Mouse (Mus musculus): ENCODE data around the gene Syt2.

- TF ChIP-seq POLR2A (IDR thresholded peaks at IDR 0.05; ENCODE audit: extremely low read depth, insufficient read depth, low read length), result no peak
- no peak for TF ChIP-seq CTCF (IDR thresholded peaks at IDR 0.05; ENCODE audit: extremely low read depth, insufficient read depth, low read length)
These were observed 128.3 kb downstream of the Syt2 start for GRCm38 (mm10) chr1:134774728-134775287.

All from cortical plate, adult 2 months (tissue).